Mouse (Mus musculus): ENCODE measurements at regions not wholly inside any gene's neighbourhood (a gene's known extent, or its start where the extent isn't known, plus 50 kb on each side); places are given as distances from the start of the nearest gene placed in this dataset.

DNA sequence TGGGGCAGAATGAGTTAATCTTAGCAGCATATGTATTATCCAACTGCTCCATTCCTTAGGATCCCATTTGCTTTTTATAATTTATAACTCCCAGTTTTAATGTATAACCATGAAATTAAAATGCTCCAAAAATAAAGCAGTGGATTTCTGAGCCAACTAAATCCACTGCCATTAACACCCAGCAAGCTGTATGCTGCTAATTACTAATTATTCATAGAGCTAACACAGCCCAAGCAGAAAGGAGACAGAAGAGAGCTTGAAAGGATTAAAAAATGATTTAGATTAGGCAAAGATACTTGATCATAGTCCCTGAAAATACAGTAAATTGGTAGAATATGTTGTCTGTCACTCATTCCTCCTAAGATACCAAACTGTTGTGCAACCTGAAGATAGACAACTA, 213.9 kb upstream of the Pcsk2 start:
- Histone ChIP-seq H3K4me2 (no peak overlapping the region), H3K36me3 (no peaks in the 10 kb centered on the region), H3K27me3 (no peaks in the 10 kb centered on the region), H3K4me1 (replicated peaks) (no peaks in the 10 kb centered on the region), H3K4me3 (no peak overlapping the region), H3K9me3 (no peaks in the 10 kb centered on the region), H3K27ac (replicated peaks) (no peak overlapping the region), H3K9ac (no peak overlapping the region)
- ATAC-seq (ENCODE audit: low FRiP score, low read depth) = no peak

GRCm38 (mm10) chr2:143340364-143340763, 205.6 kb upstream of the Pcsk2 start:
- 86% methylated on average over 5 of the region's 5 CpGs for WGBS
- no peak for ATAC-seq (ENCODE audit: low FRiP score, low read depth)

DNA sequence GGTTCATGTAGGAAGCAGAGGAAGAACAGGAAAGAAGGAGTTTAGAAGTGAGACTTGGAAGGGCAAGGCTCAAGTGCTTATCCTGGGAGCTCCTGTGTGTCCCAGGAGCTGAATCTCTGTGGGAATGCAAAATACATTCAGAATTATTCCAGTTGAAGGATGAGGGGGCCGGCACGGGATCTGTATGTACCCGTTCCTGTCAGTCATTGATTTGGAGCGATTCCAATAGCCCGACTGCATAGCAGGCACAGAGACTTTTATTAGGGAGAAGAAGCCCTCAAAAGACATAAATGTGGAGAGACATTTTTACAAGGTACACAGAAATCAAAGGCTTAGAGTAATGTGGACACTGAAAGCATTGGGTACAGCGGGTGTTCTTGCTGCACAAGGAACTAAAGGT, 181.8 kb upstream of the Pcsk2 start:
- no peak overlapping the region for H3K4me2 ChIP-seq
- H3K4me1 ChIP-seq (replicated peaks) = no peaks in the 10 kb centered on the region
- WGBS = 72% methylated on average over 6 of the region's 6 CpGs
- no peaks in the 10 kb centered on the region for H3K27me3 ChIP-seq
- H3K4me3 ChIP-seq = no peak overlapping the region
- ATAC-seq (ENCODE audit: low FRiP score, low read depth) = no peak
- H3K9ac ChIP-seq = no peak overlapping the region
- no peak overlapping the region for H3K27ac ChIP-seq (replicated peaks)
- no peaks in the 10 kb centered on the region for H3K9me3 ChIP-seq
- no peaks in the 10 kb centered on the region for H3K36me3 ChIP-seq

More at GRCm38 (mm10) chr2:143340364-143340763, 205.6 kb upstream of the Pcsk2 start:
- Histone ChIP-seq H3K27me3 (no peaks in the 10 kb centered on the region), H3K27ac (replicated peaks) (no peak overlapping the region), H3K36me3 (no peaks in the 10 kb centered on the region), H3K4me3 (no peak overlapping the region), H3K9me3 (no peaks in the 10 kb centered on the region), H3K4me2 (no peak overlapping the region), H3K9ac (no peak overlapping the region), H3K4me1 (replicated peaks) (no peaks in the 10 kb centered on the region)

GRCm38 (mm10) chr2:143365976-143366375, 180.0 kb upstream of the Pcsk2 start:
- Histone ChIP-seq H3K4me2 (no peak overlapping the region), H3K36me3 (no peaks in the 10 kb centered on the region), H3K9ac (no peak overlapping the region), H3K27ac (replicated peaks) (no peak overlapping the region), H3K27me3 (no peaks in the 10 kb centered on the region), H3K9me3 (no peaks in the 10 kb centered on the region), H3K4me1 (replicated peaks) (no peaks in the 10 kb centered on the region), H3K4me3 (no peak overlapping the region)
- no peak for ATAC-seq (ENCODE audit: low FRiP score, low read depth)
- 93% methylated on average over 5 of the region's 5 CpGs for whole genome bisulfite sequencing
